Mouse (Mus musculus): Measurements from ENCODE around the gene Fam71f1.
"Not testable (repeated sequence)": the region's sequence is repeated elsewhere in the genome, so short reads cannot be mapped to it uniquely, and the experiment has no call there.

Gene Fam71f1

GRCm38 (mm10) chr6:29329514-29329913 is 10.6 kb downstream of the Fam71f1 start:
- no peak for DNase-seq

- not testable (repeated sequence) for DNase-seq
Measured at GRCm38 (mm10) chr6:29346512-29346911, 27.6 kb downstream of the Fam71f1 start.

- no peak for DNase-seq
Measured at GRCm38 (mm10) chr6:29347189-29347588, 28.2 kb downstream of the Fam71f1 start.

- peak; percentile 100 for DNase-seq
Measured at GRCm38 (mm10) chr6:29347665-29348370, 28.9 kb downstream of the Fam71f1 start, which contains the start of gene Calu. TSS of gene Calu (plus strand) at chr6:29348069.

GRCm38 (mm10) chr6:29348371-29348724 is 29.4 kb downstream of the Fam71f1 start:
- no peak for DNase-seq

GRCm38 (mm10) chr6:29351613-29352012 is 32.7 kb downstream of the Fam71f1 start:
- DNase-seq = peak; percentile 23

GRCm38 (mm10) chr6:29352816-29353215 is 33.9 kb downstream of the Fam71f1 start:
- DNase-seq = no peak

GRCm38 (mm10) chr6:29359386-29359785 is 40.4 kb downstream of the Fam71f1 start:
- DNase-seq = no peak

- DNase-seq = no peak
Measured at GRCm38 (mm10) chr6:29360211-29360610, 41.3 kb downstream of the Fam71f1 start.

- DNase-seq = peak; percentile 39
Measured at GRCm38 (mm10) chr6:29362246-29363128, 43.5 kb downstream of the Fam71f1 start.

- no peak for DNase-seq
Measured at GRCm38 (mm10) chr6:29363129-29363515, 44.2 kb downstream of the Fam71f1 start.

GRCm38 (mm10) chr6:29365277-29365676 is 46.3 kb downstream of the Fam71f1 start:
- DNase-seq = no peak

- DNase-seq = no peak
Measured at GRCm38 (mm10) chr6:29377386-29377785, 58.4 kb downstream of the Fam71f1 start.

- DNase-seq = no peak
Measured at GRCm38 (mm10) chr6:29378678-29379077, 59.7 kb downstream of the Fam71f1 start.

GRCm38 (mm10) chr6:29379954-29380353 is 61.0 kb downstream of the Fam71f1 start:
- DNase-seq = no peak

- DNase-seq = no peak
Measured at GRCm38 (mm10) chr6:29382442-29382841, 63.5 kb downstream of the Fam71f1 start.

Measured in embryo, embryonic 11 days (tissue).